Mouse (Mus musculus) liver, embryonic 14.5 days (tissue): ENCODE results near the gene Clmn. TPM values are rescaled to one million over a fixed set of nuclear protein-coding genes. Genes with fewer than 3 reads are reported as not detected.
A peak's percentile ranks its signal among the peaks of the same experiment; 100 is the strongest.

Experiments
- ATAC-seq: fragments of 200-750 bp; cut with Nextera tagmentation; 2 replicates; pipeline ENCODE4 v1.8.0; 2017; ENCODE audit warnings: moderate number of reproducible peaks, mild to moderate bottlenecking, moderate library complexity; ENCODE audit not compliant: insufficient read depth
- DNase-seq, 3 experiments: peaks; one replicate each; pipeline ENCODE4 v3.0.0-alpha.2; 2012 to 2013; ENCODE audit warnings: low read depth in 3 of 3, low spot score in 3 of 3
- H3K27ac ChIP-seq: fragments of 300-500 bp; sonication (generic); 2 replicates; pipeline ENCODE4 v1.5.1; 2014; ENCODE audit warnings: moderate library complexity, mild to moderate bottlenecking, control low read depth, inconsistent platforms
- H3K27me3 ChIP-seq: fragments of 300-500 bp; sonication (generic); 2 replicates; pipeline ENCODE4 v1.6.1; 2014; ENCODE audit warnings: mild to moderate bottlenecking, low read length, moderate library complexity; ENCODE audit not compliant: control insufficient read depth, insufficient read depth
- H3K36me3 ChIP-seq: fragments of 300-500 bp; sonication (generic); replicated peaks from 2 replicates; pipeline ENCODE4 v1.6.1; 2014; ENCODE audit warnings: low read depth; ENCODE audit not compliant: control insufficient read depth, insufficient read depth
- H3K4me1 ChIP-seq, 2 experiments: fragments of 200-500 bp in 1 of 2; fragments of 300-500 bp in 1 of 2; sonication (generic) in 1 of 2; replicated peaks; 2 replicates each; pipeline ENCODE4 v1.6.1; 2012 to 2014; ENCODE audit warnings: antibody characterized with exemption in 1 of 2, inconsistent platforms in 1 of 2, low read length in 1 of 2; ENCODE audit not compliant: control insufficient read depth in 2 of 2, insufficient read depth in 2 of 2
- H3K4me2 ChIP-seq: fragments of 300-500 bp; sonication (generic); 2 replicates; pipeline ENCODE4 v1.6.1; 2014; ENCODE audit warnings: low read depth, mild to moderate bottlenecking, control low read depth, moderate library complexity
- H3K4me3 ChIP-seq, 2 experiments: fragments of 200-500 bp in 1 of 2; fragments of 300-500 bp in 1 of 2; sonication (generic) in 1 of 2; 2 replicates each; pipeline ENCODE4 v1.5.1; 2012 to 2014; ENCODE audit warnings: low read depth in 2 of 2, low read length in 2 of 2, mild to moderate bottlenecking in 2 of 2, control low read depth in 1 of 2, inconsistent platforms in 1 of 2, moderate library complexity in 1 of 2; ENCODE audit not compliant: insufficient read depth in 1 of 2
- H3K9ac ChIP-seq: fragments of 300-500 bp; sonication (generic); replicated peaks from 2 replicates; pipeline ENCODE4 v1.6.1; 2014; ENCODE audit warnings: mild to moderate bottlenecking, control low read depth, moderate library complexity
- H3K9me3 ChIP-seq: fragments of 300-500 bp; sonication (generic); 2 replicates; pipeline ENCODE4 v1.6.1; 2016; ENCODE audit warnings: low read length, mixed read lengths; ENCODE audit not compliant: control insufficient read depth
- CTCF ChIP-seq: IDR thresholded peaks from 2 replicates; pipeline ENCODE4 v1.5.1; 2016; ENCODE audit warnings: antibody characterized with exemption, low read depth, control low read depth
- EP300 ChIP-seq: IDR thresholded peaks from 2 replicates; pipeline ENCODE4 v1.6.1; 2016; ENCODE audit warnings: antibody characterized with exemption, low read depth
- WGBS: fragments of 180-500 bp; shearing (Covaris S2); extraction: QIAGEN DNeasy Blood & Tissue Kit; methylation state at CpG from one replicate; pipeline ENCODE4 v1.1.7; 2014; ENCODE audit not compliant: insufficient replicate concordance; 5-methylcytosine and 5-hydroxymethylcytosine counted together
- polyA plus RNA-seq, 2 experiments: library from polyadenylated mRNA; depleted of rRNA in 1 of 2; stranded (reverse) in 1 of 2; unstranded in 1 of 2; fragments of >200 nt; fragmentation: Nextera tagmentation in 1 of 2; extraction: Ambion mirVana in 1 of 2; gene quantifications; 2 replicates each; pipeline versions ENCODE4 v1.2.1 to v1.2.3; 2012 to 2014

Clmn gene
- polyA plus RNA-seq, 2 experiments, result 0.32 to 0.33 TPM

DNA sequence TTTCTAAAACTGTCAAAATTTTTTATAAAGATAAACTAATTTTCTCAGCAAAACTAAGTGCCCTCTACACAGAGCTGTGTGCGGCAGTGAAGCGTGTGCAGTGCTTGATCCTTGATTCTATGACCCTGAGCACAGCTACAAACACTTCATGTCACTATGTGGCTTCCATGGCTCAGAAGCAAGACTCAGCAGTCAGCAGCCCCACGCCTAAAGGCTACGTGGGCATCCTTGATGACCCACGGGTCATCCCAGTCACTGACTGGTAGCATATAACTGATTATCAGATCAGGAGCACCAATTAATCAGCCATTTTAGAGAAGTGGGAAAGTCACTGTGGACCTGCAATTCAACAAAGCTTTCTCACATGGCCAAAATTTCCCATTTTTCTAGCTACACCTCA, 117.6 kb downstream of the Clmn start:
- no peaks in the 10 kb centered on the region for H3K27me3 ChIP-seq
- 77% methylated on average over 5 of the region's 5 CpGs for WGBS

DNA sequence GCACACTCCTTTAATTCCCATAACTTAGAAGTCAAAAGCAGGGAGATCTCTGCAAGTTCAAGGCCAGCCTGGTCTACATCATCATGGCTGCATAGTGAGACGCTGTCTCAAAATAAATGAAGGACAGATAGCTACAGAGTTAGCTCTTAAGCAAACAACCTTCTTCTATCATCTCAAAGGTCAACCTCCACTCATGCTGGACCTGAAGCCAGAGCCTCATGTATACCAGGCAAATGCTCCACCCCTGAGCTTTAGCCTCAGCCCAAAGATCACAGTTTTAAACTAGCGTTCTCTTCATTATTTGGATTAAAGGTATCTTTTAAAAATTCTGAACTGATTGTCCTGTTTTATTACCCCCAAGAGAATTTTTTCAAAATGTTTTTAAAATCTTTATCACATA, 118.3 kb downstream of the Clmn start:
- Histone ChIP-seq H3K4me3 (no peak overlapping the region), H3K4me1 (peaks cover 8 to 26% of the 10 kb centered on the region in 2 experiments), H3K36me3 (no peaks in the 10 kb centered on the region; the same call in 1 of the 2 replicates), H3K9me3 (no peaks in the 10 kb centered on the region), H3K9ac (no peak overlapping the region), H3K27me3 (no peaks in the 10 kb centered on the region), H3K4me2 (no peak overlapping the region), H3K27ac (no peak overlapping the region)
- ATAC-seq (no peak), DNase-seq (no peak)
- no peak for TF ChIP-seq CTCF
- no peak for TF ChIP-seq EP300
- WGBS, result 81% methylated on average over 2 of the region's 2 CpGs

More for the DNA sequence above, 117.6 kb downstream of the Clmn start:
- Histone ChIP-seq H3K36me3 (no peaks in the 10 kb centered on the region; the same call in 1 of the 2 replicates), H3K4me1 (peaks cover 8 to 26% of the 10 kb centered on the region in 2 experiments), H3K27ac (no peak overlapping the region), H3K4me2 (no peak overlapping the region), H3K9ac (no peak overlapping the region), H3K9me3 (no peaks in the 10 kb centered on the region), H3K4me3 (no peak overlapping the region)
- TF ChIP-seq CTCF (no peak), EP300 (no peak)
- ATAC-seq (no peak), DNase-seq (no peak)

DNA sequence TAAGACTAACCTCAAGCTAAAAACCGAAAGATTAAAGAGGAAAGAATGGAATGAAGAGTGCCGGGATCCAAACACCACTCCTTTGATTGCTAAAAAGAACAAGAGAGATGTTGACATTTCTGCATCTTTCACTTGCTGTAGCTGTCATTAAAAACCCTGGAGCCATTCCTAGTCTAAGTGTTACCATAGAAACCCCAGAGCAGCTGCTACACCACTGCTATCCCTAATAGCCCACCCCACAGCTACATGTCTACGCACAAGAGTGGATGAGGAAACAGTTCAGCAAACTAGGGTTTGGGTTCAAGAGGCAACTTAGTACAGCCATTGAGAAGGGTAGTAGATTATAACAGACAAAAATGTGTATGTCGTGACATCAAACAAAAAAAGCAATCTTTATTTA, 121.2 kb downstream of the Clmn start:
- no peak overlapping the region for H3K4me3 ChIP-seq
- H3K4me1 ChIP-seq, result peaks cover 0 to 17% of the 10 kb centered on the region in 2 experiments; a peak in 3 of 4 replicates
- H3K27ac ChIP-seq, result no peak overlapping the region
- no peak overlapping the region for H3K9ac ChIP-seq
- TF ChIP-seq EP300 (no peak), CTCF (no peak)
- H3K4me2 ChIP-seq, result no peak overlapping the region
- no peak for ATAC-seq
- no peak for DNase-seq
- no peaks in the 10 kb centered on the region for H3K36me3 ChIP-seq
- H3K9me3 ChIP-seq, result no peaks in the 10 kb centered on the region
- 78% methylated on average over 4 of the region's 4 CpGs for WGBS
- H3K27me3 ChIP-seq, result no peaks in the 10 kb centered on the region

DNA sequence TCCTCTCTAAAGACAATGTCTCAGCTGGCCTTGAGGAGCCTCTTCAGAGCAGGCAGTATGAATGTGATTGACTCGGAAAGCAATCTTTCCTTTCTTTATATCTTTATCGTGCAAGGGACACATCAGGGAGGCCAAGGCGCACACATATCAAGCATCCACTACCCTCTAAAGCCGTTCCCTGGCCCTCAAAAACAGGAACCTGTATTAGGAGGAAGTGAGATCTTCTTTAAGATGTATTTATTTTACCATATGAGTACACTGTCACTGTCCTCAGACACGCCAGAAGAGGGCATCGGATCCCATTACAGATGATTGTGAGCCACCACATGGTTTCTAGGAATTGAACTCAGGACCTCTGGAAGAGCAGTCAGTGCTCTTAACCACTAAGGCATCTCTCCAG, 122.6 kb downstream of the Clmn start:
- Histone ChIP-seq H3K4me2 (no peak overlapping the region), H3K9me3 (no peaks in the 10 kb centered on the region), H3K9ac (no peak overlapping the region), H3K4me1 (peaks cover 0 to 10% of the 10 kb centered on the region in 2 experiments; a peak in 3 of 4 replicates), H3K36me3 (peaks cover 7% of the 10 kb centered on the region), H3K4me3 (no peak overlapping the region), H3K27me3 (no peaks in the 10 kb centered on the region), H3K27ac (no peak overlapping the region)
- ATAC-seq (no peak), DNase-seq (no peak)
- no peak for TF ChIP-seq EP300
- TF ChIP-seq CTCF, result peak; percentile 24; the same call in 1 of the 2 replicates
- WGBS, result 26% methylated on average over 6 of the region's 6 CpGs

DNA sequence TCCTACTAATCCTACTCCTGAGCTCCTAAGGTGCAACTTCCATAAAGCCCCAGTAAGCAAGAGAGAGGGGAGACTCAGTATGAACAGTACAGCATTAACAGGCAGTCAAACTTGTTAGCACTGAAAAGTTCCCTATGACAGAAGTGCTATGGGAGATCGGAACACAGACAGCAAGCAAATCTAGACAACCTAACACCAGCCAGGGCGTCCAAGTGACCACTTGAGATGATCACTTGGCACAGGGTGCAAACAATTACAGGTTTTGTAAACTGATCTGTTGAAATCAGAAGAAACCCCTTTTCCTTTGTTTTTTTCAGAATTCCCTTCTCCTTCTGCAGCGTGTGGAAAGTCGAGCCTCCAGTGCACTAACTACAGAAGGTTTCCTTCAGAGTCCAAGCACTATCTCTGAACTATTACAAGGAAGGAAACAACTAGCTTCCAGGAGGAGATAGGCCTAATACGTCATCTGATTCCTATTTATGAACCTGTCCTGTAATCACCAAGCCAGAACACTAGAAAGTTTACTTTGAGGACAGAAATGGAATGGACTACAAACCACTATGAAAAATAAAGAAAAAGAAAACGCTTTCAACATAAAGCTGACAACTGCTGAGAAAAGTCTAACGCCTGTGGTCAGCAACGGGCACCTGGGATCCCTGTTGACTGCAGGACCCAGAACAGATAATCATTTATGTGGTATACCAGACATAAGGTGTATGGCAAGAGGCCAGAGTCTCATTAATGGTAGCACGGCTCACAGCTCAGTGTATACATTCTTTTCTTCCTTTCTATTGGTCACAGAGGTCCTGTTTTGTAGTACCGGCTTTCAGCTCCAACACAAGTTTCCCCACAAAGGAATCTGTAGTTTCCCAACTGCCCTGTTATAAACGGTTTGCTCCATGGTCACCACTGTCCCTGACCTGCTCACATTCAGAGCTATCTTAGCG, 123.8 kb downstream of the Clmn start:
- no peak overlapping the region for H3K27ac ChIP-seq
- DNase-seq, result no peak
- 62% methylated on average over 12 of the region's 12 CpGs for WGBS
- TF ChIP-seq EP300, result no peak
- no peak for TF ChIP-seq CTCF
- no peak for ATAC-seq
- H3K27me3 ChIP-seq, result no peaks in the 10 kb centered on the region
- H3K4me1 ChIP-seq, result peaks cover 0 to 4% of the 10 kb centered on the region in 2 experiments; a peak in 2 of 4 replicates
- H3K36me3 ChIP-seq, result peaks cover 7% of the 10 kb centered on the region
- H3K4me2 ChIP-seq, result no peak overlapping the region
- no peak overlapping the region for H3K9ac ChIP-seq
- H3K4me3 ChIP-seq, result no peak overlapping the region
- no peaks in the 10 kb centered on the region for H3K9me3 ChIP-seq
